Mouse (Mus musculus) midbrain, embryonic 13.5 days (tissue): ENCODE measurements around the gene Inppl1. TPM values are rescaled to one million over a fixed set of nuclear protein-coding genes. Genes with fewer than 3 reads are reported as not detected.

Experiments
- ATAC-seq: fragments of 200-750 bp; cut with Nextera tagmentation; 2 replicates; pipeline ENCODE4 v1.8.0; 2017; ENCODE audit warnings: mild to moderate bottlenecking, moderate TSS enrichment, moderate library complexity
- H3K27ac ChIP-seq: fragments of 300-500 bp; sonication (generic); 2 replicates; pipeline ENCODE4 v1.5.1; 2015; ENCODE audit warnings: inconsistent platforms, mild to moderate bottlenecking, moderate library complexity
- H3K27me3 ChIP-seq: fragments of 300-500 bp; sonication (generic); 2 replicates; pipeline ENCODE4 v1.6.1; 2015; ENCODE audit warnings: mild to moderate bottlenecking, inconsistent platforms
- H3K36me3 ChIP-seq: fragments of 300-500 bp; sonication (generic); 2 replicates; pipeline ENCODE4 v1.6.1; 2015; ENCODE audit warnings: mild to moderate bottlenecking, inconsistent platforms
- H3K4me1 ChIP-seq: fragments of 300-500 bp; sonication (generic); replicated peaks from 2 replicates; pipeline ENCODE4 v1.6.1; 2015; ENCODE audit warnings: inconsistent platforms
- H3K4me2 ChIP-seq: fragments of 300-500 bp; sonication (generic); replicated peaks from 2 replicates; pipeline ENCODE4 v1.6.1; 2015; ENCODE audit warnings: moderate library complexity, mild to moderate bottlenecking, inconsistent platforms
- H3K4me3 ChIP-seq: fragments of 300-500 bp; sonication (generic); replicated peaks from 2 replicates; pipeline ENCODE4 v1.5.1; 2015; ENCODE audit warnings: mild to moderate bottlenecking, inconsistent platforms
- H3K9ac ChIP-seq: fragments of 300-500 bp; sonication (generic); replicated peaks from 2 replicates; pipeline ENCODE4 v1.6.1; 2015; ENCODE audit warnings: mild to moderate bottlenecking, inconsistent platforms
- H3K9me3 ChIP-seq: fragments of 300-500 bp; sonication (generic); 2 replicates; pipeline ENCODE4 v1.6.1; 2016; ENCODE audit warnings: mild to moderate bottlenecking, inconsistent platforms
- WGBS: fragments of 180-500 bp; shearing (Covaris S2); methylation state at CpG from one replicate; pipeline ENCODE4 v1.1.7; 2015; 5-methylcytosine and 5-hydroxymethylcytosine counted together
- microRNA-seq: library from miRNA; unstranded; fragments of <30 nt; microRNA quantifications from one replicate; pipeline ENCODE4, GENCODE M21; 2016
- polyA plus RNA-seq: library from polyadenylated mRNA; unstranded; fragments of >200 nt; fragmentation: Nextera tagmentation; extraction: Ambion mirVana; gene quantifications from 2 replicates; pipeline ENCODE4 v1.2.1, GENCODE M21; 2015

The Inppl1 gene
- polyA plus RNA-seq, 1 experiment from 2014 or later: 26.3 TPM

DNA sequence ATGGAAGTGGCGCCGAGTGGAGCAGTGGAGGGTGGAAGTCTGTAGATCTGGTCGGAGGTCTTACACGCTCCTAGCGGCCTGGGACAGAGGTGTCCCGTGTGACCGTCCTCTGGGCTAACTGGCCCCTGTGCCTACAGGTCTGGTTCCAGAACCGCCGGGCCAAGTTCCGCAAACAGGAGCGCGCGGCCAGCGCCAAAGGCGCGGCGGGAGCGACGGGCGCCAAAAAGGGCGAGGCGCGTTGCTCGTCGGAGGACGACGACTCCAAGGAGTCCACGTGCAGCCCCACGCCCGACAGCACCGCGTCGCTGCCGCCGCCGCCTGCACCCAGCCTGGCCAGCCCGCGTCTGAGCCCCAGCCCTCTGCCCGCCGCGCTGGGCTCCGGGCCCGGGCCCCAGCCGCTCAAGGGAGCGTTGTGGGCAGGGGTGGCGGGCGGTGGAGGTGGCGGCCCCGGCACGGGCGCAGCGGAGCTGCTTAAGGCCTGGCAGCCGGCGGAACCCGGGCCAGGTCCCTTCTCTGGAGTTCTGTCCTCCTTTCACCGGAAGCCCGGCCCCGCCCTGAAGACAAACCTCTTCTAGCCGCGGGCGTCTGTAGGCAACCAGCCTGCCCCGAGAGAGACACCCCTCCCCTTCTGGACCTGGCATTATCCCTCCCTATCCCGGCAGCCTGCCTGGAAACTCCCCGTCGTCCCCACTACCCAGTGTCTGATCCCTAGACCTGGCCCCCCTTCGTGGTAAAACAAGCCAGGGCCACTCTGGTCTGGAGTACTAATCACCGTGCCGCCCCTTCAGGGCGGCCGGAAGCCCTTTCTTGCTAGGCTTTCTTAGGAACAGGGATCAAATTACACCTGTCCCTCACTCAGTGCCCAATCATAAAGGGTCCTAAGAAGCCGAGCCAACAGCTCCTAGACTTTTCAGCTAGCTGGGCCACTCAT lies 16.2 kb downstream of the Inppl1 start:
- WGBS: under 1% methylated on average over 71 of the region's 71 CpGs
- Histone ChIP-seq H3K36me3 (peaks cover 31% of the 10 kb centered on the region), H3K9ac (peak overlapping the region; percentile 63), H3K4me1 (peaks cover 36% of the 10 kb centered on the region), H3K27me3 (peaks cover 71% of the 10 kb centered on the region), H3K9me3 (no peaks in the 10 kb centered on the region), H3K4me3 (peak overlapping the region; percentile 41), H3K4me2 (peak overlapping the region; percentile 67), H3K27ac (no peak overlapping the region)
- ATAC-seq: peak; percentile 58

DNA sequence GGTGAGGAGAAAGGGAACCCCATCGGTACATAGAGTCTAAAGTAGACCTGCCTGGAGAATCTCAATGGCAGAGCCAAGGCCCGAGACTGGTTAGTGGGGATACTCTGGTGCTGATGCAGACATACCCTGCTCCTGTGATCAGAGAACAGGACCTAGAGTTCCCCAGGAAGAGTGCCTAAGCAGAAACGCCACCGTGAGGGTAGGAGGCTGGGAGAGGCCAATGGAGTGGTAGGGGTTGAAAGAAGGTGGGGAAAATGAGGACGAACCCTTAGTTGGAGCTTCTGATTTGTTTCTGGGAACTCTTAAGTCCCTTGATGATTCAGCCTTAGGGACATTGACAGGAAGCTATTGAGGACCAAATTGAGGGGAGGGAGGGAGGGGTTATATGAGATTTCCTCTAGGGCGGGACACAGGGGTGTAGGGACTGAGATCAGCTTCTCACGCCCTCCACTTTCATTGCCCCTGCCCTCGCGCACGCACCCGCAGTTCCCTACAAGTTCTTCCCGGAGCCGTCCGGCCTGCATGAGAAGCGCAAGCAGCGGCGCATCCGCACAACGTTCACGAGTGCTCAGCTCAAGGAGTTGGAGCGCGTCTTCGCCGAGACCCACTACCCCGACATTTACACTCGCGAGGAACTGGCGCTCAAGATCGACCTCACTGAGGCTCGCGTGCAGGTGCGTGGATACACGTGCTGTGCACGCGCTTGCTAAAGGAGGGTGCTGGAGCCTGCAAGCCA lies 17.6 kb downstream of the Inppl1 start:
- H3K9me3 ChIP-seq: no peaks in the 10 kb centered on the region
- no peak overlapping the region for H3K27ac ChIP-seq
- H3K36me3 ChIP-seq: peaks cover 19% of the 10 kb centered on the region
- H3K4me2 ChIP-seq: peak overlapping the region; percentile 67
- H3K4me3 ChIP-seq: peak overlapping the region; percentile 41
- peaks cover 36% of the 10 kb centered on the region for H3K4me1 ChIP-seq
- ATAC-seq: no peak
- peaks cover 82% of the 10 kb centered on the region for H3K27me3 ChIP-seq
- WGBS: 5% methylated on average over 35 of the region's 35 CpGs
- no peak overlapping the region; the same call in 1 of the 2 replicates for H3K9ac ChIP-seq

DNA sequence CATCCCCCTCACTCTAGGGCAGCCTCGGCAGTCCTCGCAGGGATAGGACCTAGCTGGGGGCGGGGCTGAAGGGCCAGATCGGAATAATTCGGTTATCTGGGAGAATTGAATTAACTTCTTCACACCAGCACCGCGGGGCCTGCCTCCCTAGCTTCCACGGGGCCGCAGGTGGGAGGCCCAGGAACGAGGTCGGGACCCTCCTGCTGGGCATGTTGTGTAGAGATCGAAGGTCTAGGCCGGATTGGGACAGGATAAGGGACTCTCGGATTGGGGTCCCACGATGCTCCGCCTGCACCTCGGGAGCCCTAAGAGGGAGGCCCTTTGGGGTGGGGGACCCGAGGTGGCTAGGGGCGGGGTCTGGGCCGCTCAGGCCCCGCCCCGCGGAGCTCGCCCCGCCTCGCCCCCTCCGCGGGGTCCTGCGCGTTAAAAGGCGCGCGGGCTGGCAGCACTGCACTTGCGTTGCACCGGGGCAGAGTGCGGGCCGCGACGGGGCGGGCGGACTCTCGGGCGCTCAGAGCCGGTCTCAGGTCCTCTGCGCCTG lies 20.1 kb downstream of the Inppl1 start, which contains the start of gene Phox2a:
Phox2a (plus strand) TSS at position 453 of the 541 bp plus-strand sequence.
- H3K9me3 ChIP-seq: no peaks in the 10 kb centered on the region
- H3K4me3 ChIP-seq: peak within 1 kb of the TSS; percentile 35
- H3K27ac ChIP-seq: no peak within 1 kb of the TSS
- H3K9ac ChIP-seq: peak within 1 kb of the TSS; percentile 19; the same call in 1 of the 2 replicates
- H3K36me3 ChIP-seq: no peaks in the 10 kb centered on the region
- under 1% methylated on average over 42 of the region's 45 CpGs for WGBS
- H3K4me2 ChIP-seq: peak within 1 kb of the TSS; percentile 49
- H3K27me3 ChIP-seq: peaks cover 71% of the 10 kb centered on the region
- ATAC-seq: peak; percentile 31
- peaks cover 31% of the 10 kb centered on the region for H3K4me1 ChIP-seq

DNA sequence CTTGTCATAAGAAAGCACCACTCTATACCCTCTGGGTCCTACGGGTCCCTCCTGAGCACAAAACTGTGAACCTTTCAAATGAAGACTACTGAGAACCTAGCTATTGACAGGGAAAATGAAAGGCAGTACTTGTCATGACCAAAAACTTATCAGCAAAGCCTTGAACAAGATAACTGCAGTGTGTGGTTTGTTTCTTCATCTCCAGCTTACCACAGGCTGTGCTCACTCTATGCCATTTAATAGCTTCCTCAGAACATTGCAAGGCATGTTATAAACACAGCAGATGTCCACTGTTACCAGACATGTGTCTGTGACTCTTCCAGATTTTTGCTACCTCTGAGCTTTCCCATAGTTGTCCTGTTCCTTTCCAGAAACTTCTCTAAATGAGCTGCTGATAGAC lies 61.0 kb downstream of the Inppl1 start:
- Histone ChIP-seq H3K27me3 (no peaks in the 10 kb centered on the region; the same call in 1 of the 2 replicates), H3K4me1 (peaks cover 12% of the 10 kb centered on the region), H3K4me2 (no peak overlapping the region), H3K4me3 (no peak overlapping the region), H3K36me3 (peaks cover 35% of the 10 kb centered on the region), H3K9me3 (no peaks in the 10 kb centered on the region), H3K9ac (no peak overlapping the region), H3K27ac (no peak overlapping the region)
- WGBS: 95% methylated on average over 1 of the region's 1 CpGs
- ATAC-seq: no peak

DNA sequence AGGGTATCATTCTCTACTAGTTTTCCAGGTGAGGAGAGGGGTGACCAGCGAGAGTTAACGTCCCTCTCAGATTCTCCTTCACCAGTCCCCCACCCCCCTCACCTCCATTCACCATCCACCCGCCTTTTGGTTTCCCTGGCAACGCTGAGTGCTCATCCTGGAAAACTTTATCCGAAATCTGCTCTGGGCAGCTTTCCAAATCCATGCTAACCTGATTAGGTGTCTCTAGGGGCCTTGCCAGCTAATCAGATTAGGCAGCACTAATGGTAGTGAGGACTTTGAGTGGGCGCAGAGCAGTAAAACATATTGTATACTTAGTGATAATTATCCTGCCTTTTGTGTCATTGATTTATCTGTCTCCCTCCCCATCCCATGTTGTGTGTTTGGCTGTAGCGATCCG lies 65.3 kb downstream of the Inppl1 start:
- Histone ChIP-seq H3K27me3 (no peaks in the 10 kb centered on the region; the same call in 1 of the 2 replicates), H3K4me1 (peaks cover 35% of the 10 kb centered on the region), H3K27ac (no peak overlapping the region), H3K9me3 (no peaks in the 10 kb centered on the region), H3K4me3 (no peak overlapping the region), H3K36me3 (0 out of 2 replicates have a peak, but pooled peaks cover 6% of the 10 kb centered on the region), H3K9ac (no peak overlapping the region), H3K4me2 (no peak overlapping the region)
- 24% methylated on average over 8 of the region's 8 CpGs for WGBS
- ATAC-seq: peak; percentile 65

Small RNA genes within 50 kb of the gene (microRNA-seq; reads per million reads assigned to microRNA genes)
- not detected for gene Gm22655

Other genes with a start within 250 kb of the Inppl1 start
- gene Clpb, start 174.6 kb downstream of the Inppl1 start, polyA plus RNA-seq: 31.9 and 33.7 TPM in 2 replicates
- 0.24 and 0.26 TPM in 2 replicates for gene Phox2a, start 19.9 kb downstream of the Inppl1 start, polyA plus RNA-seq
- 2.2 and 3.8 TPM in 2 replicates for gene Folr2, start 19.0 kb upstream of the Inppl1 start, polyA plus RNA-seq
- gene Anapc15, start 25.5 kb upstream of the Inppl1 start, polyA plus RNA-seq: 79.0 and 92.2 TPM in 2 replicates
- 11.1 and 13.2 TPM in 2 replicates for gene Folr1, start 32.6 kb upstream of the Inppl1 start, polyA plus RNA-seq
- gene Lamtor1, start 67.7 kb upstream of the Inppl1 start, polyA plus RNA-seq: 146 and 158 TPM in 2 replicates
- gene Tomt, start 68.1 kb upstream of the Inppl1 start, polyA plus RNA-seq: 0.35 and 0.77 TPM in 2 replicates
- 9.6 and 10.6 TPM in 2 replicates for gene Lrrc51, start 95.7 kb upstream of the Inppl1 start, polyA plus RNA-seq
- 63.0 and 70.7 TPM in 2 replicates for gene Numa1, start 95.9 kb upstream of the Inppl1 start, polyA plus RNA-seq
- gene Il18bp, start 180.5 kb upstream of the Inppl1 start, polyA plus RNA-seq: 4.1 and 5.6 TPM in 2 replicates
- gene Rnf121, start 227.2 kb upstream of the Inppl1 start, polyA plus RNA-seq: 30.1 and 30.9 TPM in 2 replicates
- gene Xndc1, start 227.3 kb upstream of the Inppl1 start, polyA plus RNA-seq: 32.2 and 34.9 TPM in 2 replicates
- gene Xntrpc, start 227.5 kb upstream of the Inppl1 start, polyA plus RNA-seq: 1.3 and 1.5 TPM in 2 replicates
- 0.28 TPM in 1 of 2 replicates, not detected in the other for gene Trpc2, start 244.9 kb upstream of the Inppl1 start, polyA plus RNA-seq